Mouse (Mus musculus) small intestine, adult 2 months (tissue): ENCODE data around the gene Soat2.

ENCODE experiments used
- CTCF ChIP-seq: fragments of 200-500 bp; IDR thresholded peaks from 2 replicates; pipeline ENCODE4 v1.5.1; 2012; ENCODE audit warnings: low read depth, mild to moderate bottlenecking, control low read depth, inconsistent platforms, low read length, moderate library complexity, mixed read lengths; ENCODE audit not compliant: insufficient replicate concordance, insufficient read length; ENCODE audit errors: extremely low read depth
- POLR2A ChIP-seq: fragments of 200-500 bp; IDR thresholded peaks from 2 replicates; pipeline ENCODE4 v1.6.1; 2012; ENCODE audit warnings: low read depth, mild to moderate bottlenecking, control low read depth, inconsistent platforms, low read length, moderate library complexity

GRCm38 (mm10) chr15:102141120-102141519, 9.2 kb upstream of the Soat2 start:
- TF ChIP-seq CTCF: no peak
- TF ChIP-seq POLR2A: no peak
